Mouse (Mus musculus): ENCODE results near the gene Mul1. TPM values are rescaled to one million over a fixed set of nuclear protein-coding genes. Genes with fewer than 3 reads are reported as not detected.

Gene Mul1
- total RNA-seq, 2 experiments from 2014 or later = 68.1 to 79.0 TPM

DNA sequence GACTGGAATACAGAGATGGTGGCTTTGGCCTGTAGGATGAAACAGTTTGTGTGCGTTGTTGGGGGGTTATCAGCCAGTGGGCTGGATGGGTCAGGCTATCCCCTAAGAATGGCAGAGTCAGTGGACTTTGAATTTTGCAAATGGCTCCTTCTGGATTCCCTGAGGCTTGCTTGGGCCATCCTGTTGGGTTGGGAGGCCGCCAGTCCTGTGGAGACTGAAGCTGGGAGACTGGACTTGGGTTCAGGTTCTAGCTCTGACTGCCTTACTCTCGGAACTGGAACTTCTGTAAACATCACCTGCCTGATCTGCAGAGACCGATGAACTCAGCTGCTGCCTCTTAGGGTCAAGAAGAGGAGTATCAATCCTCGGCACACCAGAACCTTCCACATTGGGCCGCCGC lies 23.7 kb downstream of the Mul1 start:
- no peak for DNase-seq (ENCODE audit: low spot score)
- intact Hi-C loops (cut with DNase I) = no loop called here

- DNase-seq (ENCODE audit: low spot score) = no peak
- intact Hi-C loops (cut with DNase I) = no loop called here
Measured at GRCm38 (mm10) chr4:138458735-138459440, 24.4 kb downstream of the Mul1 start.

DNA sequence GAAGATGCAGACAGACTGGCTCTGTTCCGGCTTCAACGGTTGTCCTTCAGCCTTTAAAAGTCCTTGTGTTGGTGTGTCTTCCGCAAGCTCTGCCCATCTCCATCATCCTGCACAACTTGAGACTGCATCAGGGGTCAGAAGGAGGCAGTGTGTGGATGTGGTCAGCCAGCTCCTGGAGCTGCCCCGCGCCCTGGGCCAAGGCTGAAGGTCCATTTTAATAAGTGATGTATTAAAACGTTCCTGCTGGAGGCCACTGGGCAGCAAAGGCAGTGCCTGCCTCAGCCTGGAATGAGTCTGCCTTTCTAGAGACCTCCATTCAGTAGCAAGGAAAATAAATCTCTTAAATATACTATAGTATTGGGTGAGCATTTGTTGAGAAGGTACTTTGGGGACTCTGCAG lies 25.3 kb downstream of the Mul1 start:
- DNase-seq (ENCODE audit: low spot score) = no peak
- intact Hi-C loops (cut with DNase I) = no loop called here

DNA sequence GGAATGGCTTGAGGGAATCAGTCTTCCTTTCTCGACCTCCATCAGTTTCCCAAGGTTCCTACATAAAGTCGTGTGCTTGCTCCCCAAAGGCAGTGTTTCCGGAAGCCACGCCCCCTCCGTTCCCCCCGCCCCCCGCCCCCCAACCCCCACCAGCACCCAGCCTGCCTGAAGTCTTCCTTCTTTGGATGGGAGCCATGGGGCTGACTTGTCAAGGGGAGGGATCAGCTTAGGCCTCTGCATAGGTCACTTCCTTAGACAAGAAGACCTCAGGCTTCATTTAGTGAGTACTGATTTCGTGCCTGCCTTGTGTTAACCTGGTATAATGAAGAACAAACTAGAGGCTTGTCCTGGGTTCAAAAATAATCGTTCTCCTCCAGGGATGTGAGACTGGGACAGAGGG lies 26.4 kb downstream of the Mul1 start:
- no peak for DNase-seq (ENCODE audit: low spot score)
- intact Hi-C loops (cut with DNase I) = no loop called here

DNA sequence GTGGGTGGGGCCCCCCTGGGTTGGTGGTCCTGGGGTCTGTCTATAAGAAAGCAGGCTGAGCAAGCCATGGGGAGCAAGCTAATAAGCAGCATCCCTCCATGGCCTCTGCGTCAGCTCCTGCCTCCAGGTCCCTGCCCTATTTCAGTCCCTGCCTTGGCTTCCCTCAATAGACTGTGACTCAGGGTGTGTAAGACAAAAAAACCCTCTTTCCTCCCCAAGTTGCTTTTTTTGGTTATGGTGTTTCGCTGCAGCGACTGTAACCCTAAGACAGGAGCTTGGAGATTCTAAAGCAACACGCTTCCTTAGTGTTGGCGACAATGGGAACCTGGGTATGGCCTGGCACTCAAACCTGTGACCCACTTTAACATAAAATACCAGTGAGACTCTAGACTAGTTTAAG lies 27.0 kb downstream of the Mul1 start:
- intact Hi-C loops (cut with DNase I) = no loop called here
- DNase-seq (ENCODE audit: low spot score) = no peak

DNA sequence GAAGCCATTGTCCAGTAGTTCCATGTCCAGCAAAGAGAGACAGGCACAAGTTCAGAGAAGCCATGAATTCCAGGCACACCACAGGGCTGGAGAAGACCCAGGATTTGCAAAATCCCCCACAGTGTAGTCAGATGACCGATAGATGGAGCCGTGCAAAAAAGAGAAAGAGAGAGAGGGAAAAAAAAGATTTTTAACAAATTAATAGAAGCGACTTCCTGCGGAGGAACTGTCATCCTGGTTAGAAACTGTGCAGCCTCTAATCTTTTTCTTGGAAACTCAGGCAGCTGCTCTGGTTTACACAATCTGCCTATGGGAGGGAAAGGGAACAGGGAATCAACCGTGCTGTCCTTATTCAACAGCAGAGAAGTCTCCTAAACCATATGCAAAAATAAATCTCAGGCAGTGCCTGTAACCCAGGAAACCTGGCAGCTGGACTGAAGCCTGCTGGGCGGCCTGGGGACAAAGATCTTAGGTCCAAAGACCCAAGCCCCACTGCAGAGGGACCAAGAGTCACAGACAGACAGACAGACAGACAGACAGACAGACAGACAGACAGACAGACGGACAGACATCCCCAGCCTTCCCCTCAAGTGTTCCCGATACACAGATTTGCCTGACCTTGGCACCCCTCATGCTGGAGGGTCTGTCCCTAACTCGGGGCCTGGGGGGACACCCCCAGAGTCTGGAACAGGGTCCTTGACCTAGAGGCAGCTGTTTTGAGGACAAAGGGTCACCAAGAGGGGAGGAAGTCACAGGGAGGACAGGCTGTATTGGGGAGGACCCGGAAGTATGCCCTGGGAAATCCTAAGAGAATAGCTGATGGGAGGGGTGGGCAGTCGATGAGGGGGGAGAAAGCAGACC lies 28.7 kb downstream of the Mul1 start:
- DNase-seq (ENCODE audit: low spot score) = no peak
- intact Hi-C loops (cut with DNase I) = no loop called here

- intact Hi-C loops (cut with DNase I) = no loop called here
- DNase-seq (ENCODE audit: low spot score) = peak; percentile 77
Measured at GRCm38 (mm10) chr4:138463832-138464487, 29.5 kb downstream of the Mul1 start.

- intact Hi-C loops (cut with DNase I) = loop anchor here (5.0 kb wide), 1 partner anchor 42 kb away; no protein-coding TSS in a partner anchor
- DNase-seq (ENCODE audit: low spot score) = peak; percentile 57
Measured at GRCm38 (mm10) chr4:138464667-138465353, 30.3 kb downstream of the Mul1 start.

DNA sequence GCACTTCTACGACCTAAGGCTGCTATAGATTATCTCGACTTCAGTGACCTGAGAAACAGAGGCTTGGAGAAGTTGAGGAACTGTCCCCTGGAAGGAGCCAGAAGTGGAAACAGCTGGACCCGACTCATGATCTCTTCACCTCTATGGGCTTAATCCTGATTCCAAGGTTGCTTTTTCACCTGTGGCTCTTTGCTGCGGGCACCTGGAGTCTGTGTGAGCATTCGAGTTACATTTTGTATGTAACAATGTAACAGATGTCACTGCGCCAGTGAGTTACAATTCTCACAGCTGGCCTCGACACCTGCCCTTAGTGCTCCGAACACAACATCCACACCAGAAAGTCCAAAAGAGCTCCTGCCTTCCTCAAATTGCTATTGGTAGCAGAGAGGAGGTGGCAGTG lies 31.0 kb downstream of the Mul1 start:
- no peak for DNase-seq (ENCODE audit: low spot score)
- intact Hi-C loops (cut with DNase I) = loop anchor here (5.0 kb wide), 1 partner anchor 42 kb away; no protein-coding TSS in a partner anchor

GRCm38 (mm10) chr4:138466690-138467089 lies 32.2 kb downstream of the Mul1 start:
- intact Hi-C loops (cut with DNase I) = loop anchor here (5.0 kb wide), 1 partner anchor 41 kb away; no protein-coding TSS in a partner anchor
- DNase-seq (ENCODE audit: low spot score) = no peak

DNA sequence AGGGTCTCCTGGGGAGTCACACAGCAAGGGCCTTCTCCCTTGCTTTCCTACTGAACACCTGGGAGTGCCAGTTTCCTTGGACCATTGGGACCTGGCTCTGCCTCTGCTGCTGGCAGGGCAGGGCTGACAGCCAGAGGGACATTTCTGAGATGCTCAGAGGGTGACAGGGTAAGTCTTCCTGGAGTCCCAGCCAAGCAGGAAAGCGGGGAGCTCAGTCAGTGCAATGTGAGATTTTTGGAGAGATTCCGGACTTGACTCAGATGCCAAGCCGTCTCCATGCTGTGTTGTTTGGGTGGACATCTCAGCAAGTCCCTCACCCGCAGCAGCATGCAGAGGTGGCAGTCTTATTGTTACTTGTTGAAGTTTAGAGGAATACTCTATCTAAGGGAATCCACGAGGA lies 33.0 kb downstream of the Mul1 start:
- DNase-seq (ENCODE audit: low spot score) = no peak
- intact Hi-C loops (cut with DNase I) = loop anchor here (5.0 kb wide), 1 partner anchor 40 kb away; no protein-coding TSS in a partner anchor

- DNase-seq (ENCODE audit: low spot score) = no peak
- intact Hi-C loops (cut with DNase I) = loop anchor here (5.0 kb wide), 1 partner anchor 38 kb away; no protein-coding TSS in a partner anchor
Measured at GRCm38 (mm10) chr4:138469080-138469479, 34.6 kb downstream of the Mul1 start.

GRCm38 (mm10) chr4:138471241-138471640 lies 36.8 kb downstream of the Mul1 start:
- no peak for DNase-seq (ENCODE audit: low spot score)
- intact Hi-C loops (cut with DNase I) = no loop called here

GRCm38 (mm10) chr4:138479595-138479994 lies 45.1 kb downstream of the Mul1 start:
- no peak for DNase-seq (ENCODE audit: low spot score)
- intact Hi-C loops (cut with DNase I) = no loop called here

DNA sequence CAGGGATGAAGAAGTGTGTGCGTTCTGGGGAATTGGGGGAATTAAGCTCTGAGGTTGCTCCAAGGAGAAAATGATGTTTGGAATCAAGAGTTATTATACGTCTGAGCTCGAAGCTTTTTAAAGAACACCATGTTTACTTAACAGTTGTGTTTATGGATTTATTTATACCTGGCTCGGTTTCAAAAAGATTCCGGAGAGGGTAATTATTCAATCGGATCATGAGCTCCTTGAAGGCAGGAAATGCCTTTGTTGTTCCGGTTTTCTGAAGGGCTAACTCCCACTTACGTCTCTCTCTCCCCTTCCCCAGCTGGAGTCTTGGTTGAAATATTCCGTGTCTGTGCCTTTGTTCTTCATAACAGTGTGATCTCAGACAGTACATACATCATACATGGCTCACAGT lies 46.5 kb downstream of the Mul1 start:
- no peak for DNase-seq (ENCODE audit: low spot score)
- intact Hi-C loops (cut with DNase I) = no loop called here

DNA sequence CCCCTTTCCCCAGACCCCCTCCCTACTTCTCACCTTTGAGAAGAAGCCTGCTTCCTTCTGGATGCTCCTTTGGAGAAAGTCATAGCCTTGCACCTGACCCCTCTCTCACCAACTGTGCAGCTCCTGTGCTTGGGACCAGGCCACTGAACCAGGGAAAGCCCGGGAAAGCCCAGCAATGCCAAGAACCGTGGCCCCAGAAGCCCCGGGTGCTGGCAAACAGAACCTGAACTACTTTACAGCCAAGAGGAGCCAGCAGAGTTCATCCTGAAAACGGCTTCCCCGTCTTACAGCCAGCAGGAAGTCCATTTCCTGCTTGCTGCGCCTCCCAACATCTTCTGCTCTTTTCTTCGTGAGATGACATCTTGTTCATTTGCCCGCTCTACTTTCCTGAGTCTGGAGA lies 48.2 kb downstream of the Mul1 start:
- intact Hi-C loops (cut with DNase I) = no loop called here
- no peak for DNase-seq (ENCODE audit: low spot score)

DNA sequence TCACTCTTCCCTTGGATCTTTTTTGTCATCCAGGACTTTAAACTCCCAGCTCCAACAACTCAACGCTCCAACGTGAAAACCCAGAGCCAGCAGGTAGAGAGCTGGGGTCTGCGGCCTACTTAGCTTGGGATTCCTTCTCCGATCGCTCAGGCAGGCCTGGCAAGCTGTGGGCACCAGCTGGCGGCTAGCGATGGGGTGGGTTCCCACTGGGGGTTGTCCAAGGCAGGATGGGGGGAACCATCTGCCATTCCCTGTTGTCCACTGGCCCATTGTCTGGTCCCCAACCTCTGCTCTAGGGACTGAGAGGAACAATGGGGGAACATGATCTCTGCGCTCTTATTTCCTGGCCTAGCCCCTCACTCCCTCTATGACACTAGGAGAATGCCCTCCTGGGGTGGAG lies 53.8 kb downstream of the Mul1 start:
- DNase-seq (ENCODE audit: low spot score) = no peak
- intact Hi-C loops (cut with DNase I) = no loop called here

DNA sequence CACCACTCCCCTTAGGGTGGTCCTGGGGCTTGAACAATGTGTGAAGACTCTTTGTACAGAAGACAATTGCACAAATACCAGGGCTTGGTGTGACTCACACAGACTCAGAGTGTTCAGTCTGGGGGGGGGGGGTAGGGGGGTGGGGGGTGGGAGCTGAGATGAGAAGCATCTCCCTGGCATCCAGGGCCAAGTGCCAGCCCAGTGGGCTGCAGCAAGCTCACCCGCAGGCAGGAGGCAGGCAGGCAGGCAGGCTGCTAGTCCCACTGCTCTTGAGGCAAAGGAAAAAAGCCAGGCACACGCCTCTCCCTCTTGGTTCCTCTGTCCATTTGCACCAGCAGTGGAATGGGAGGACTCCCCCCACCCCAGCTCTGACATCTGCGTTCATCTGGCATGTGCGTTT lies 56.6 kb downstream of the Mul1 start:
- intact Hi-C loops (cut with DNase I) = no loop called here

More for the DNA sequence above, 56.6 kb downstream of the Mul1 start:
- no peak for DNase-seq (ENCODE audit: low spot score)

All from heart, postnatal 25 days (tissue).